1 mouse cellular context compared by ENCODE assay signal in the genomic region with DNA sequence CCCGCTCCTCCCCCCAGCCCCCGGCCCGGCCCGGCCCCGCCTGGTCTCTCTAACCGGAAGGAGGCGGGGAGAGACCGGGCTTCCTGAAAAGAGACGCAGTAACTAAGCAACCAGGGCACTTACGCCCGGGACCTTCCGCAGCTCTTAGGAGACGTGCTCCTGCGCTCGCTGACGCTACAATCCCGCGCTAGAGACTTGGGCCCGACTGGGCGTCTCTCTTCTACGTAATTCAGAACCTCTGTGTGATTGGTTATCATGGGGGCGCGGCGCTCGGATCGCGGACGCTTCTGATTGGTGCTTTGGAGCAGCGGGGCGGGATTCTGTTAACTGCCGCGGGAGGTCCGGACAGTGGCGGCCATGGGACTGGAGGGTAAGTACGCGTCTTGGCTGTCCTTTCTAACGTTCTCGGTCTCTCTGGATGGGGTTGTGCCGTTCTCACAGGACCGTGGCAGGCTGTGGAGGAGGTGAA.
A peak's percentile ranks its signal among the peaks of the same experiment; 100 is the strongest.
TF ChIP-seq lines count a peak whose summit lies in the region.

A gene (plus strand): TSS at position 317 of the 469 bp plus-strand sequence.

TF ChIP-seq in MEL, 35 proteins besides CTCF, POLR2A, EP300 and RAD21 (continued from another document):
- TF ChIP-seq GATA1 (IDR thresholded peaks at IDR 0.05; ENCODE audit: low read depth, low read length), result no peak
- TF ChIP-seq MAZ (IDR thresholded peaks at IDR 0.05; ENCODE audit: low read depth, low read length), result no peak
- TF ChIP-seq UBTF (IDR thresholded peaks at IDR 0.05; ENCODE audit: borderline replicate concordance, insufficient read depth, low read depth, low read length), result no peak
- TF ChIP-seq E2F4 (IDR thresholded peaks at IDR 0.05; ENCODE audit: borderline replicate concordance, low read depth, low read length), result no peak; the same call in 1 of the 2 replicates
- TF ChIP-seq JUND (IDR thresholded peaks at IDR 0.05; ENCODE audit: low read depth, low read length), result no peak
- no peak for TF ChIP-seq CHD1 (IDR thresholded peaks at IDR 0.05; ENCODE audit: low read depth, low read length)
- no peak for TF ChIP-seq ZKSCAN1 (IDR thresholded peaks at IDR 0.05; ENCODE audit: low read depth, low read length)
- TF ChIP-seq BHLHE40 (IDR thresholded peaks at IDR 0.05; ENCODE audit: borderline replicate concordance, low read depth, low read length), result no peak
- peak; percentile 86 for TF ChIP-seq HCFC1 (IDR thresholded peaks at IDR 0.05; ENCODE audit: low read depth, low read length)
- no peak for TF ChIP-seq MAFK (IDR thresholded peaks at IDR 0.05; ENCODE audit: borderline replicate concordance, low read depth, low read length)
- peak; percentile 58; the same call in 1 of the 2 replicates for TF ChIP-seq MXI1 (IDR thresholded peaks at IDR 0.05; ENCODE audit: low read depth, low read length)
- TF ChIP-seq TAL1 (IDR thresholded peaks at IDR 0.05; ENCODE audit: low read length), result no peak
TF ChIP-seq in MEL: peak in this region for 9.
